Mouse (Mus musculus) c-Kit-positive CD71-negative TER-119-negative erythroid progenitor cells, embryonic 14.5 days (primary cell): ENCODE measurements around the gene She.
"Not testable (repeated sequence)": the region's sequence is repeated elsewhere in the genome, so short reads cannot be mapped to it uniquely, and the experiment has no call there.

ENCODE experiments used
- DNase-seq: peaks from one replicate; pipeline ENCODE4 v3.0.0-alpha.2; 2013; ENCODE audit warnings: low read depth

She gene

DNA sequence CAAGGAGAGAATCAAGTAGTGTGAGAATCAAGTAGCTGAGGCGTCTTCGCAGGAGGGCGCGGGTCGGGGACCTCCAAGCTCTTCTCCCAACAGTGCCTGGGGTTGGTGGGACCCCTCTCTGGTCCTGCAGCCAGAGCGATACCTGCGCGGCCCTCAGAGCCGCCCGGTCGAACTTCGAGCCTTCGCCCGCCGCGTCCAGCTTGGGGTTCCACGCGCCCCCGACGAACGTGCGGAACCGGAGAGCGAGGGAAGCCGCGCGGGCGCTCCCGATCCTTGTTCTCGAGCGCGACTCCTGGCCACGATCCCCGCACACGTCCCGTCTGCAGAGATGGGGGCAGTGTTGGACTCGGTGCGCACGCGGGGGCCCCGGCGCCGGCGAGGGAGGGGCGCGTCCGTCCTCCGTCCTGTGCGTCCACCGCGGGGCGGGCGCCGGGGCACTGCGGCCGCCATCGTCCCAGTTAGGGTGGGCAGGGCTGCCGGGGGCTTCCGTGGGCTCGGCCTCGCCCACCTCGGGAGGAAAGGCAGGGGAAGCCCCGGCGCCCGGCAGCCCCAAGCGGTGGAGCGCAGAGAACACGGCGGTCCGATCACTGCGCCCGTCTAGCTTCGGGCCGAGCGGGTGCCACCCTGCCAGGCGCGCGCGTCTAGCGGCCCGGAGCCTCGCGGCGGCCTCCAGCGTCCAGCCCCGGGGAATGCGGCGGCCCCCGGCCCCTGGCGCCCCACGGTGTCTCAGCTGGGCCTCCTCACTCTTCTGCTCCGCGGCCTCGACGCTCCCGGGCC lies at the start of gene She:
TSS of gene She (plus strand) at position 556 of the 777 bp plus-strand sequence.
- DNase-seq, result no peak

DNA sequence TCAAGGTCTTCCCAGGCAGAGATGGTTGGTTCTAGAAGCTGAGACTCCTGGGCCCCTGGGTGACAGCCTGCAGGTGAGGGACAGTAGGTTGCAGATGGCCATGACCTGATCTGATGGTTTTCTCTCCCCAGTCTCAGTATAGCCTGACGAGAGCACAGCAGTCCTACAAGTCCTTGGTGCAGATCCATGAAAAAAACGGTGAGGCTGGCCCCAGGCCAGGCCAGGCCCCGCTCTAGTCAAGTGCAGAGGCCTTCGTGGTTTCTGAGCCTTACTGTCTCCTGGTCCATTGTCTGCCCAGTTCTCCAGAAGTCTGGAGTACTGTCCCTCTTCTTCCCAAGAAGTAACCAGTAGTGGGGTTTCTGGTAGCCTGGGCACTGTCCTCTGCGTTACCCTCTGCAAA lies 49.5 kb upstream of the She start:
- DNase-seq, result no peak

DNA sequence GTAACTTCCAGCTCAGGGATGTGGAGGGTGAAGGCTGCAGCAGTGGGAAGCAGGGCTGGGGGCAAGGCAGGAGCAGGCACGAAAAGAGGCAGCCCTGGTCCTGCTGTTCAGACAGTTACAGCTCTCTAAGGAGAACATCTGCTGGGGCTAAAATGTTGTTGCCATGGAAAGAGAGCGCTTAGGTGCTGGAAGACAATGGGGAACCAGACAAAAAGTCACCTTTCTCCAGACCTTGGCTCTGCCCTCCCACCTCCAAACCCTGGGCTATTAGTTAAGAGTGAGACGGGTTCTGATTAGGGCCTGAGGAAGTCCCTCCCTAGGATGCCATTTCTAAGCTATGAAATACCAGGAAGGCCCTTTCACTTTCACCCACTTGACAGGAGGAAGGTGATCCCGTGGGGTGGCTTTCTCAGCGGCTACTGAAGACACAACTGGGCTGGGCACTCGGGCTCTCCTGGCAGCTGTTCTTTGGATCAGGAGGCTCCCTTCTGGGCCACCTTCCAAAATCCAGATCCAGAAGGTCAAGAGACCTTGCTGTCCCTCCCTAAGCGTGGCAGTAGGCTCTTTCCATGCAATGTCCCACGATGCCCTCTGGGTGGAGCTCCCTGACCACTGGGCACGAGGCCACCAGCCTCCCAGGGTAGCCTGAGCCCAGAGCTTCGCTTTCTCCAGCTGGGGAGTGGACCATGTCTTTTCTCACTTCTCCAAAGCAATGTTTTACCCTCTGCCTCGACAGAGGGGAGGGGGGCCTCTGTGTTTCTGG lies 46.0 kb upstream of the She start:
- no peak for DNase-seq

DNA sequence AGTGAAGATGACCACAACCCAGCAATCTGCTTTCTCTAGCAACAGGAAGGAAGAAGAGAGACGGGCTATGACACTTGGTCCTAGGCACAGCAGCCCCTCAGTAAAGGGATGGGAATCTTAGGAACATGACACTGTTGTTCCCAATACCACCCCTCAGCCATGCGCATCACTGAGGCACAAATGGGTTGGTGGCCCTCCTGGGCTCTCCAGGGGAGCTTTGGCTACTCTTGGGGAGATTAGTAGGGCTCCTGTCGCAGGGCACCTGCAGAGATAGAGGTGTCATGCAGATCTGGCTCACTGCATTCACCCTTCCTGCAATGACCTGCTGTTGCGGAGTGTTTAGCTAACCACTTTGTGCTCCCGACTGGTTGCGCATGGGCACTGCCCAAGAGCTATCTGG lies 44.9 kb upstream of the She start:
- DNase-seq, result no peak

DNA sequence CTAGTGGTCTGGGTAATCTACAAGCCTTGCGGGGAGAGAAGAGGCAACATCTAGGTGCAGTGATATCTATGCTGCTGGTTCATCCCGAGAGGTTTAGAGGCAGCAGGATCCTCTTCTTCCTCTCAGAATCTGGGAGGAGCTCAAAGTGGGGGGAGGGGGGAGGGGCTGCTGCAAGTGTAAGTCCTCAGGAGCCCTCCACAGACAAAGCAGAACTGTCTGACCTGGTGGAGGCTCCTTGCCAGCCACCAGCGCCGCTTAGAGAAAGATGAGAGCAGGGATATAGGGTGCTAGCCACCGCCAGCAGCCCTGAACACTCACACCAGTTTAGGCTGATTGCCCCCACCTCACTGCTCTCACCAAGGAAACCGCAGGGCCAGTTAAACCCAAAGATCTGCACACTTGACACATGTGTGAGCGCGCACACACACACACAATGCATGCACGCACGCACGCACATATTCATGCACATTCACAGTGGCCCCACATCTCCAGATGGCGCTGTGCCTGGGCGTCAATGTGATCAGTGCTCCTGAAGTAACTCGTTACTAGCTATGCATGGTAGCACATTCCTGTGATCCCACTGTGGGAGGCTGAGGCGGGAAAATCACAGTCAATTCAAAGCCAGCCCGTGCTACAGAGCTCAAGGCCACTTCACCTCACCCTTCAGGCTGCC lies 42.4 kb upstream of the She start:
- DNase-seq, result no peak

DNA sequence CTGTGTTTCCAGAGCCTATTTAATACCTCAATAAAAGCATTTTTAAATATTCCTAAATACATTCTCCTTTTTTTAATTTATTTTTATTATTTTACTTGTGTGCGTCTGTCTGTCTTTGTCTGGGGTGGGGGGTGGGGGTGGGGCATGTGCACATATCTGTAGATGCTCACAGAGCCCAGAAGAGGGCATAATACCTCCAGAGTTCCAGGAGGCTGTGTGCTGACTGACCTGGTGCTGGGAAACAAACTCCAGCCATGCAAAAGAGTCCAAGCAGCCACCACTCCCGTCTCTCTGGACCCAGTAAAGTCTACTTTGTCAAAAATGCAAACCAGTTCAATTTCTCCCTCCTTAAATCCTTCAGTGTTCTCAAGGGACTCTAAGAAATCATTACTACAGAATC lies 36.6 kb upstream of the She start:
- no peak for DNase-seq

DNA sequence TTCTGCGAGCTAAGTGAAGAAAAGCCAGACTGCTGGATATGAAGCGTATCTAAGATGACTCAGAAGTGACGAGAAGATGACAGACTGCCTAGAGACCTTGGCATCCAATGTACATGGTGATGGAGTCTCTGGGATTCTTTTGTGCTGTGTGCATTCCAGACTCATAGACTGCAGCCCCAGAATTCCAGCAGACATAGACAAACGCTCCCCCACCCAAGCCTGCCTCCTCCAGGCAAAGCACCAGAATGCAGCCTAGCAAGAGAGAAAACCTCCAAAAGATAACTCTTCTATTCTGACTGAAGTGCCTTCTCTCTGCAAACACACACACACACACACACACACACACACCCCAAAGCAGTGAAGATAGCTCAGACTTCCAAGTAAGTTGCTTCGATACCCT lies 35.4 kb upstream of the She start:
- no peak for DNase-seq

DNA sequence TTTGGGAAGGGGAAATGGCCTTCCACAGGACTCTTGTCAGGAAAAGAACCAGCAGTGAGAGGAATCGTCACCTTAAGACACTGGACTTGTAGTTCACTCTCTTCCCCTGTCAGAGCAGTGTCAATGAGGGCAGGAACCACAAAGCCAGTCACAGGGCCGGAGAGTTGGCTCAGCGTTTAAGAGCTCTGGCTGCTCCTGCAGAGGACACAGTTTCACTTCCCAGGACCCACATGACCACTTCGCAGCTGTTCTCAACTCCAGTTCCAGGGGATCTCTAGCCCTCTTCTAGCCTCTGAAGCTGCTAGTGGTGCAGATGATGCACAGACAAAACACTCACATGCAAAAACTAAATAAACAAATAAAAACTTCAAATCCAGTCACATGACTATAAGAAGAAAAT lies 34.8 kb upstream of the She start:
- no peak for DNase-seq

DNA sequence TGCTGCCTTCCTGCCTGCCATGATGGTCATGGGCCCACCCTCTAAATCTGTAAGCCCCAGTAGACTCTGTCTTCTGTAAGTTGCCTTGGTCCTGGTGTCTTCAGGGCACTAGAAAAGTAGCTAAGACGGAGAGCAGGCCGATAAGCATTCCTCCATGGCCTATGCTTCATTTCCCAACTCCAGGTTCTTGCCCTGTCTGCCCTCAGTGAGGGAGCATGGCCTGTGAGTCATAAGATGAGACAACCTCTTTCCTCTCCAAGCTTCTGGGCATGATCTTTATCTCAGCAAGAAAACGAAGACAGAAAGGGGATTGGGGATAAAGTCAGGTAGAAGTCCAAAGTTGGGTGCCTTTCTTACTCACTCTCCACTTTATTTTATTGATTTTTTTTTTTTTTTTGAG lies 32.7 kb upstream of the She start:
- DNase-seq, result no peak

DNA sequence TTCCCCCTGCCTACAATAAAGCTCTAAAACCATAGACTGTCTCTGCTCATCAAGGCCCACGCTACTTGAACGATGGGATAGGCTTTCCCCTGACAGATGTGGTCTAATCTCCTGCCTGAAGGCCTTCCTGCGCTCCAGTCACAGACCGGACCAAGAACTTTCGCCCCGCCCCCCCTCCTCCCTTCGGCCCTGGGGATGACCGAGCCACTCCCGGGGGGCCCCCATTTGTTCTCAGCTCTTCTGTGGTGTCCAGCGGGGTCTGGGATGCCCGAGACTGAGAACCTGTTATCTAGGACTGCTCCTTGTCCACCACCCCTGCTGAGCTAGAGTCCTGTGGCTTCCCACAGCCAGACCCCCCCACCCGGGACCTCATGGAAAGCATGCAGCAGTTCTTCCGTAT lies 31.7 kb upstream of the She start:
- no peak for DNase-seq

DNA sequence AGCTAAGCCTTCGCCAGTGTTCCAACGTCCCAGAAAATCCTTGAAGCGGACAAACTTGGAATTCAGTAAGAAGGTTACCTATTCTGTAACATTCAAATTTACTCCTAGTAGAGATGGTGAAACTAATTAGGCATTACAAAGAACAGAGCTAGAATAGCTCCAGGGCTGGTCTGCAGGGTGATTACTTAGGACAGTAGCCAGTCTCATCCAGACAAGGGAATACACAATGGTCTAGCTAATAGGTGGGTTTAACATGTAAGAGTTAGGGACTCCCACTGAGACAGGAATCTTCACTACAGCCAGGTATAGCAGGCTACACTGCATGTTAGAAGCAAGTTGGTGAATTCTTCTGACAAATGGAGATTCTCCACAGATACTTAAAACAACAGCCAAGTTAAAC lies 31.1 kb upstream of the She start:
- not testable (repeated sequence) for DNase-seq

DNA sequence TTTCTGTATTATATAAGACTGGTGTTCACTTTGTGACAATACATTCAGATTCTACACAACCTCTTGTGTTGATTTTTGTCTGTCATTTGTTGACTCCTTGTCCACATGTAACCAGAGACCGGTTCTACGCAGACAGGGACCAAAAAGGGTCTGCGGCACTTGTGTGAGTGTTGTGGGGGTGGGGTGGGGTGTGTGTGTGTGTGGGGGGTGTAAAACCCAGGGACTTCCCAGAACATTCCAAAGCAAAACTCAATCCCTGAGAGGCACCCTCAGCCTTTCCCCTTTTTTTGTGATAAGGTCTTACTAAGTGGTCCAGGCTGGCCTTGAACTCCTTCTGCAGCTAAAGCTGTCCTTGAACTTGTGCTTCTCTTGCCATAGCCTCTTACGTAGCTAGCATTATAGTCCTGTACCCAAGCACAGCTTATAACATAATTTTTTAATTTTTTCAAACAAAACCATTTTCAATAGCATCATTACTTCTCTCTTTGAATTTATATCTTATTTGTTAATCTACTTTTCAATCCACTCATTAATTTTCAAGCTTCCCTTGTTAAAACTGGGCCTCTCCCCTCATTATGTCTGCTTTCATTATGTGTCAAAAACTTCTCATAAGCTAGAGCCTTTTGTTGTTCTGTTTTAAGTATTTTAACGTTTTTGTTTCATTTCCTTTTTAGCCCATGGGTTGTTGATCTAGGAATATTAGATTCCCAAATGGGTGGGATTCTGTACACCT lies 30.2 kb upstream of the She start:
- no peak for DNase-seq

DNA sequence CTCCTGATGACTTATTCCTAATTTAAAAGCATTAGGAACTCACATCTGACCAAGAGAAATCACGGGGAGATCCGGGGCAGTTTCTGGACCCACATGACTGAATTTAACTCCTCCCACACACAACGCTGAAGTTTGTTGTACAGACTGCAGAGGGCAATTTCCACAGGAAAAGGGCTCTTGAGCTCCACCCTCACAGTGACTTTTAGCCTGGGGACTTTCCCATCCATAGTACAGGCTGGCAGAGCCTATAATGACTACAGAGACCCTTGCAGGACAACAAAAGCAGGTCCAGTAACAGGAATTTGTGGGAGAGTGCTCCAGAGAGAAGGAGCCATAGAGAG lies 29.7 kb upstream of the She start:
- no peak for DNase-seq

DNA sequence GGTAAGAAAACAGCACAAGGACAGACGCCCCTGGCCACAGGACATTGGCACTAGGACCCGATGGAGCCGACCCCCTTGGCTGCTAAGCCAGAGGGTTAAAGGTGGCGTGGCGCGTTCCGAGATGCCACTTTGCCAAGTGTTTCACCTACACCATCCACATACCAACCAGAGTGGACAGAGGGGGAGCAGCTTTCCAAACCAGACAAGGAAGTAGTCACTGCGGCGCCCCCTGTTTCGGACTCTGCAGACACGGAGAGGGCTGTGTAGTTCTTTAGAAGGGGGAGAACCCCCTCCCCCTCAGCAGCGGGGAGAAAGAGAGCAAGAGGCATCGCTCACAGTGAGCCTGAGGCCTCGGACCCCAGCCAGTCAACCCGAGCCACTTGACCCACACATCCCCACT lies 28.3 kb upstream of the She start:
- no peak for DNase-seq

DNA sequence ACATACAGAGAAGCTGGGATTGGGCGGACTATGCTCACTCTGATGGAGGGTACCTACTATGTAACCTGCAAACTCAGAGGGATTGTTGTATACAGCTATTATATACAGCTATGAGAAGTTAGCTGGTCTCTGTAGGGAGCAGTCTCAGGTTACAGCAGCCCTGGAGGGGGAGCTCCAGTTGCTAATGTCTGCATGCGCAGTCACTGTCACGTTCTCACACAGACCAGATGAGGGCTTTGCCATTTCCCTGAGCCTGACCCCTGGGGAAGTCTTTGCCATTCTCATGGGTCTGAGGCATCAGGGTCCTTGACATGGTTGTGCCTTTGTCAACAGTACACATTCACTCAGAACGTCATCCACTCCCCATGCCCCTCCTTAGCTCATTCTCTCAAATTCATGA lies 26.0 kb upstream of the She start:
- no peak for DNase-seq

DNA sequence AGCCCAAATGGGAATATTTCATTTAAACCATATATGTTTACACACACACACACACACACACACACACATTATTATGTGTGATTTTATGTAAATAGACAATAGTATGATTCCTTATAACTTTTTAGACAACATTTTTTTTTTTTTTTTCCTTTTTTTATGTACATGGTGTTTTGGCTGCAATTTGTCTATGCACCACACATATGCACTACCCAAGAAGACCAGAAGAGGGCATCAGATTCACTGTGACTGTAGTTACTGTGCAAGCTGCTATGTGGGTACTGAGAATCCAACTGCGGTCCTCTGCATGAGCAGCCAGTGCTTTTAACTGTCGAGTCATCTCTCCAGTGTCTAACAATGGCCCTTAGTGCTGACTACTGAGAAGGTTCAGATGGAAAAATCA lies 24.4 kb upstream of the She start:
- no peak for DNase-seq

DNA sequence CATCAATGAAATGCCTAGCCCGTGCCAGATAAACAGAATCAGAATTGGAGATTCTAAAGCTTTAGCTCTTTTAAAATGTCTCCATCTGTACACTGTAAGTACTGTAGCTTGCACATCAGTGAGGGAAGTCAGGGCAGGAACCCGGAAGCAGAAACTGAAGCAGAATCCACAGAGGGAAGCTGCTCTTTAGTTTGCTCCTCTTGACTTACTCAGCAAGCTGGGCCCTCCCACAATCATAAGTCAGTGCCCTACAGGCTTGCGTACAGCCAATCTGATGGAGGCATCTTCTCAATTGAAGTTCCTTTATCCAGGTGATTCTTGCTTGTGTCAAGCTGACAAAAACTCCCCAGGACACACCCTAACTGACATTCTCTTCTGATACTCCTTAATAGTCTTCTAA lies 24.0 kb upstream of the She start:
- DNase-seq, result no peak

DNA sequence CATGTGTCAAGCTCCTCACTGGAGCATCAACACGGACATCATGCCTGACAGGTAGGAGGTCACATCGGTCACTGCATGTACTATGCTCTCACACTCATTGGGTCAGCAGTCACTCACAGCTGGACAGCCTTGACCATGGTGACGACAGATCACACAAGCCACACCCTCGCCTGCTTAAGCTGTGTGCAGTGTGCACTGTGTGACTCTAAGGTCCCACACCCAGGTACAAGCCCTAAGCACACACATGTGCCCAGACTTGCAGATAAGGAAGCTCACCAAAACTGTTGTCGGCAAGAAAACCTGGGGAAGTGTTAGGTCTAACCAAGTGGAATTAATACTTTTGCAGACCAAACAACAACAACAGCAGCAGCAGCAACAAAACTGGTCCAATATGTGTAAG lies 23.3 kb upstream of the She start:
- DNase-seq, result no peak

DNA sequence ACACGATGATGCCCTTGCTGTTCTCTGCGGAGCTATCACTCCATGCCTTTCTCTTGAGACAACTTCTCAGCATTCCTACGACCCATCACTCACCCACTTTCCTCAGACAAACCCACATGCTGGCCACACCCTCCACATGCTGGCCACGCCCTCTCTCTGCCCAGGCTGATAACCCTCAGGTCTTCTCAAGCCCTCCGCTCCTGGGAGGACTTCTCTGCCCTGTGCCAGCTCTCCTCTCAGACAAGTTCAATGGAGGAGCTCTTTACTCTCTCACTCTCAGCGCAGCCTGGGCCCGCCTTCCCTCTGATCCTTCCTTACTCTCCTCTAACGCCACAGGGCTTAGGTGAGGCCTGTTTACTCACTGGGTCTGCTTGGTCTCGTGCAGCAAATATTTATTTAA lies 22.5 kb upstream of the She start:
- no peak for DNase-seq

DNA sequence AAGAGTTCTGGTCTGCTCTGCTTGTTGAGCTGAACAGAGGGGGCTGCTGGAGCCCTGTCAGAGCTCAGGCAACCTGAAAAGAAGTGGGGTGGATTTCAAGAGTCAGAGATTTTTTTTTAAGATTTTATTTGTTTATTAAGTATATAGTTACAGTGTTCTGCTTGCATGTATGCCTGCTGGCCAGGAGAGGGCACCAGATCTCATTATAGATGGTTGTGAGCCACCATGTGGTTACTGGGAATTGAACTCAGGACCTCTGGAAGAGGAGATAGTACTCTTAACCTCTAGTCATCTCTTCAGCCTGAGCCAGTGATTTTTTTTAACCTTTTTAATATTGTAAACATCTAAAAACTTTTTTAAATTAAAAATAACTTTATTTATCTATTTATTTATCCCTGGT lies 20.3 kb upstream of the She start:
- no peak for DNase-seq

DNA sequence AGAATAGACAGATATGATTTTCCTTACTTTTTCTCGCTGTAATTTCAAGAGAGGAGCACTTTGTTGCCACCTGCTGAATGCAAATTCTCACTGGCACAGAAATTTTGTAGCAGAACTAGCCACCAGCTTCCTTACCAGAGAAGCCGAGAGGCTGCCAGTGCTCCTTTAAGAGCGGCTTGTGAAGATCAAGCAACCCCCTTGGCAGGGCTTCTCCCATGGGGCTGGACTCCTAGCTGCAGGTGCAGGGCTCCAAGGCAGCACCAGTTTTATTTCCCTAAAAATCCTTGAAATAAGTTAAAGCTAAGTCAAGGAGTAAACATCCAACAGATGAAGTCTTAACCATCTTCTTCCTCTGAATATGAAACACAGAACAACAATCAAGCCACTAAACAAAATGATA lies 19.0 kb upstream of the She start:
- DNase-seq, result no peak

DNA sequence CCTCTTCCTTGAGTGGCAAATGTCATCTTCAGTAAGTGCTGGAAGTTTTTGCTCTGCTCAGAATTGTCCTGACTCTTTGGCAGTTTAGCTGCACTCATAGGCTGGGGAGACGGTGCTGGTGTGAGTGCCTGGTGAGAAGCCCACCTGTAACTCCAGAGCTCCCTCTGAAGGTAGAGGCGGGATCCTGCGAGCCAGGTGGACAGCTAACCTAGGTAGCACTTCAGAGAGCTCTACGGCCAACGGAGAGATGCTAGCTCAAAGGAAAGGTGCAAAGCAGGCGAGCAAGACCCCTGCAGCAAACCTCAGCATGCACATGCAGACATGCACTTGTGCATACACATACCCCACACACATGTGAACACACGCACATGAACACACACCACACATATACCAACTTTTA lies 17.1 kb upstream of the She start:
- no peak for DNase-seq

DNA sequence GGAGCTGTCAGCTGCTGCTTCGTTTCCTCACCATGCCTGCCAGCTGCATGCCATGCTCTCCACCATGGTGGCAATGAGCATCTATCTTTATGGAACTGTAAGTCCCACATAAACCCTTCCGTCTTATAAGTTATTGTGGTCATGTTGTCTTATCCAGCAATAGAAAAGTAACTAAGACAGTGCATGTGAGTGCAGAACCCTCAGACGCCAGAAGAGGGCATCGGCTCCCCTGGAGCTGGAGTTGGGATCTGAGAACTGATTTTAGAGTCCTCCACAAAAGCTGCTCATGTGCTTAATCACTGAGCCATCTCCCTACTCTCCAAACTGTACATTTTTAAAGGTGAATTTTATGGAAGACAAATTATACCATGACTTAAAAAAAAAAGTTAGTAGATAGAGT lies 14.1 kb upstream of the She start:
- no peak for DNase-seq
